Mouse (Mus musculus): ENCODE results near the gene Rps10.

GRCm38 (mm10) chr17:27676270-27676669 lies 39.8 kb upstream of the Rps10 start:
- TF ChIP-seq POLR2A (IDR thresholded peaks at IDR 0.05; ENCODE audit: borderline replicate concordance, insufficient read depth, low read length) (no peak), CTCF (IDR thresholded peaks at IDR 0.05; ENCODE audit: borderline replicate concordance, insufficient read depth, low read depth, low read length) (no peak)

Measured in cerebellum, adult 2 months (tissue).